Mouse (Mus musculus) brain, adult 2 months (tissue): Measurements from ENCODE around the gene Nxt1.

Source experiments
- DNase-seq: peaks from one replicate; pipeline ENCODE4 v3.0.0; 2011; ENCODE audit warnings: low read depth, low spot score

Nxt1 gene

GRCm38 (mm10) chr2:148689444-148690140, 17.2 kb downstream of the Nxt1 start:
- DNase-seq, result no peak

- no peak for DNase-seq
Measured at GRCm38 (mm10) chr2:148690291-148690690, 17.9 kb downstream of the Nxt1 start.

- DNase-seq, result no peak
Measured at GRCm38 (mm10) chr2:148690781-148691180, 18.4 kb downstream of the Nxt1 start.

DNA sequence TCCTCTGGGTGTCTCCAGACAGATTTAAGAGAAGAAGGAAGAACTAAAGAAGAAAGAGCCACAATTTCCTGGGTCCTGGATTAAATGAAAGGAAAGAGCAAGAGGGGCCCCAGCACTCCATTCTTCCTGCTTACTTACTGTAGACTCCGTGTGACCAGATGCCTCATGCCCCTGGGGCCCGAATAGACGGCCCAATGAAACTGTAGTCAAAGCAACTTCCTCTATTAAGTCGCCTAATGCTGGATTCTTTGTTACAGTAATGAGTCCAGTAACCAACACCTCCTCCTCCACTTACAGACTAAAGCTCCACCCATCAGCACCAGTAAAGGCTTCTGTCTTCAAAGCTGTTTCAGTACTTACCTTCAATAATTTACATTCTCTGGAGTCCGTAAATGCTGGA, 26.2 kb downstream of the Nxt1 start:
- DNase-seq, result no peak

DNA sequence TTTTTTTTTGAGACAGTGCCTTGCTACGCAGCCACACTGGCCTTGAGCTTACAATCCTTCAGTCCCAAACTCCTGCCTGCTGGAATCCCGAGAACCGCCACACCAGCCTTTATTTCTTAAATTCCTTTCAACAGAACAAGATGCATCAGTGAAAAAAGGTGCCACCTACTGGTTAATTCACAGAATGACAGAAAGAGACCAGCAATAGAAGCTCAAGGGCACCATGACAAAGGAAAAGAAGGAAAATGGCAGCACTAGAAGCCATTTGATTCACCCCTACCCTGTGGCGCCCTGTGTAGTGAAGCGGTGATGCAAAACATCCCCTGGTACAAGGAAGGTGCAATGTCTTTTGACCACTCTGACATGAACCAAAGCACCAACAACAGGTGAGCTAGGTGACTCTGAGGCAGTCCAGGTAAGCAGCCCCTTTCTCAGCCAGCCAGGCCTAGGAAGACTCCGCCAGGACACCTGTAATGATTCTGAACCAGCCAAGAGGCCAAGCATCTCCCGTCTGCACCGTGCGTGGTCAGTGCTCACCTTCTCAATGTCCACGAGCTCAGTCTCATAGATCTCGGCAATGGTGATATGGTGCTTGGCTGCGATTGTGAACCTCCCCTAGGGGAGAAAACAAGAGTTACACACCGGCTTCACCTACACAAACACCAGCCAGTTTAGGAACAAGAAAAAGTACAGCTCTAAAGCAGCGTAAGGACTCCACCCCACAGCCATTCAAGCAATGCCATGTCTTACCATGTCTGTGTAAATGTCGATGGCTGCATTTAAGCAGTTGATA, 34.2 kb downstream of the Nxt1 start:
- DNase-seq, result peak; percentile 71

GRCm38 (mm10) chr2:148707202-148707530, 34.8 kb downstream of the Nxt1 start:
- no peak for DNase-seq

DNA sequence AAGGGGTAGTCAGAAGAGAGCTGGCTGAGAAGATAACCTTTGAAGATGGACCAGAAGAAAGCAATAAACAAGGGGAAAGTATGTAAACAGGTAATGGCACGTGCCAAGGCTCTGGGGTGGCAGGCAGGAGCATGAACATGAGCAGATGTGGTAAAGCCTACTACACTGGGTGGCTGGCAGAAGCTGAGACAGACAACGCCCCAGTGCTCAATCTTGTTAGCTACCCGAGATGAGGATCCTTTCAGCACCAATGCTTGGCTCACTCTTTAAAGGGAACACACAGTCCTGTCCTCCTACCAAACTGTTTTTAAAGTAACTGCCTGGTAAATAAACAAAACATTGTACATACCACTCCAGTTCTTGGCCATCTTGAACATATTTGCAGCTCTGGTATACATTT, 39.9 kb downstream of the Nxt1 start:
- no peak for DNase-seq

- peak; percentile 45 for DNase-seq
Measured at GRCm38 (mm10) chr2:148717072-148717471, 44.7 kb downstream of the Nxt1 start.

- DNase-seq, result peak; percentile 65
Measured at GRCm38 (mm10) chr2:148719271-148719995, 47.0 kb downstream of the Nxt1 start.
